Mouse (Mus musculus) thymus, adult 2 months (tissue): ENCODE data around the gene Phrf1.

ENCODE experiments used
- CTCF ChIP-seq: fragments of 200-500 bp; IDR thresholded peaks from 2 replicates; pipeline ENCODE4 v1.5.1; 2012; ENCODE audit warnings: mild to moderate bottlenecking, control low read depth, low read length, moderate library complexity, borderline replicate concordance; ENCODE audit not compliant: control insufficient read depth, poor library complexity, insufficient read depth; ENCODE audit errors: extremely low read depth
- POLR2A ChIP-seq: fragments of 200-500 bp; IDR thresholded peaks from 2 replicates; pipeline ENCODE4 v1.6.1; 2012; ENCODE audit warnings: mild to moderate bottlenecking, low read length, control low read depth, moderate library complexity; ENCODE audit not compliant: control insufficient read depth, poor library complexity, insufficient read depth; ENCODE audit errors: extremely low read depth

DNA sequence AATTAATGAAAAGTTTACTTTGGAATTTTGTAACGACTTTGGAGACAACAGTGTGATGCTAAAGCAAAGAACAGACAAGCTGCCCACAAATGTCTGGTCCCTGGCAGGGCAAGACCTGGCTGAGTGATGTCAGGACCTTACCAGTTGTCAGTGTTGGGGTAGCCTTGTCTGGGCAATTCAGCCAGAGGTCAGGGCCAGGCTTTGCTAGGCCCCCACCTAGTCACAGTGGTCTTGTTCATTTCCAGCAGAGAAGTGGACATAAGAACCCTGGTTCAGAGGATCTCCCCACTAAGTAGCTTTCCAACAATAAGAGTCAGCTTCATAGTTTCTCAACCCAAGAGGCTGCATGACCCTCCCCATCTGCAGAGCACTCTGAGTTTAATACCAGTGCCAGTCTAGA is 8.2 kb upstream of the Phrf1 start:
- no peak for TF ChIP-seq CTCF
- TF ChIP-seq POLR2A = no peak
